Mouse (Mus musculus) forebrain, embryonic 10.5 days (tissue): ENCODE measurements around the gene Galnt17. TPM values are rescaled to one million over a fixed set of nuclear protein-coding genes. Genes with fewer than 3 reads are reported as not detected.

Experiments used
- DNase-seq: peaks from one replicate; pipeline ENCODE4 v3.0.0-alpha.2; 2017; ENCODE audit warnings: low spot score; ENCODE audit errors: extremely low spot score
- H3K27ac ChIP-seq: fragments of 300-500 bp; sonication (generic); 2 replicates; pipeline ENCODE4 v1.5.1; 2016; ENCODE audit warnings: mild to moderate bottlenecking
- H3K27me3 ChIP-seq: fragments of 300-500 bp; sonication (generic); 2 replicates; pipeline ENCODE4 v1.6.1; 2016; ENCODE audit warnings: mild to moderate bottlenecking; ENCODE audit not compliant: poor library complexity, severe bottlenecking
- H3K36me3 ChIP-seq: fragments of 300-500 bp; sonication (generic); replicated peaks from 2 replicates; pipeline ENCODE4 v1.6.1; 2016; ENCODE audit warnings: mild to moderate bottlenecking, moderate library complexity
- H3K4me1 ChIP-seq: fragments of 300-500 bp; sonication (generic); 2 replicates; pipeline ENCODE4 v1.6.1; 2016
- H3K4me3 ChIP-seq: fragments of 300-500 bp; sonication (generic); 2 replicates; pipeline ENCODE4 v1.5.1; 2016; ENCODE audit warnings: mild to moderate bottlenecking, moderate library complexity
- H3K9me3 ChIP-seq: fragments of 300-500 bp; sonication (generic); 2 replicates; pipeline ENCODE4 v1.6.1; 2016; ENCODE audit warnings: mild to moderate bottlenecking, moderate library complexity
- WGBS: fragments of 180-500 bp; shearing (Covaris S2); methylation state at CpG from one replicate; pipeline ENCODE4 v1.1.7; 2016; 5-methylcytosine and 5-hydroxymethylcytosine counted together
- polyA plus RNA-seq: library from polyadenylated mRNA; unstranded; fragments of >200 nt; fragmentation: Nextera tagmentation; extraction: Ambion mirVana; gene quantifications from 2 replicates; pipeline ENCODE4 v1.2.1, GENCODE M21; 2016

The Galnt17 gene
- polyA plus RNA-seq, 1 experiment from 2014 or later = 0.98 TPM

DNA sequence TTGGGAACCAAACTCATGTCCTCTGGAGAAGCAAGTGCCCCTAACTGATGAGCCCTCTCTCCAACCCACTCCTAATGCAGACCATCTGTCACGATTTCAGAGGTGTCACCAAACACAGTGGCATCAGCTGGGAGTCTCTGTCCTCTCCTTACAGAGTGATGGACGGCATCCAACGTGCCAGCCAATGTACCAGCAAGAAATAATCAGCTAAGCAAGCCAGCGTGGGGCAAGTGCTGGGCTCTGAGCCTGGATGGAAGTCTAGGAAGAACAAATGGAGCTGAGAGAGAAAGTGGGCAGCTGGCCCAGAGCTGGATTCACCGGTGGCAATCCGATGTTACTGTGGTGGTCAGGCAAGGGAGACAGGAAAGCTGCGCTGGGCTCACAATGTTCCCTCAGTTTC lies 301.1 kb downstream of the Galnt17 start:
- no peaks in the 10 kb centered on the region for H3K27me3 ChIP-seq
- no peak overlapping the region for H3K4me3 ChIP-seq
- no peak overlapping the region for H3K27ac ChIP-seq
- no peak for DNase-seq
- H3K9me3 ChIP-seq = no peaks in the 10 kb centered on the region
- no peaks in the 10 kb centered on the region for H3K36me3 ChIP-seq
- whole genome bisulfite sequencing = 85% methylated on average over 7 of the region's 7 CpGs
- no peaks in the 10 kb centered on the region for H3K4me1 ChIP-seq

DNA sequence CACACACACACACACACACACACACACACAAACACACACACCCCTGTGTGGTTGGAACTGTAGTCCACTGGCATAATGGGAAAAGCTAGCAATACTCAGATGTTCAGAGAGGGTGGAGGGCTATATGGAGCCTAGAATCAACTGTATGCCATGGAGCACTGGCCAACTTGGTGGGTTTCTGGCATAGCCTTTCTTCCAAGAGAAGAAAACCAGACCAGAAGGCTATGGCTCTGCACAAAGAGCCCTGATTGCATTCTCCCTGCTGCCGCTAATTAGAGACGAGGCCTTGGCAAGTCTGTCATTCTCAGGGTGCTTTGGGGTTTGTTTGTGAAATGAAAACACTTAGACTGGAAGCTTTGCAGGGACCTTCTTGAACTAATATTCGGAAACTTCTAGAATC lies 301.8 kb downstream of the Galnt17 start:
- Histone ChIP-seq H3K36me3 (no peaks in the 10 kb centered on the region), H3K27me3 (no peaks in the 10 kb centered on the region), H3K4me3 (no peak overlapping the region), H3K27ac (no peak overlapping the region), H3K9me3 (no peaks in the 10 kb centered on the region), H3K4me1 (no peaks in the 10 kb centered on the region)
- DNase-seq = no peak
- 88% methylated on average over 3 of the region's 3 CpGs for WGBS

DNA sequence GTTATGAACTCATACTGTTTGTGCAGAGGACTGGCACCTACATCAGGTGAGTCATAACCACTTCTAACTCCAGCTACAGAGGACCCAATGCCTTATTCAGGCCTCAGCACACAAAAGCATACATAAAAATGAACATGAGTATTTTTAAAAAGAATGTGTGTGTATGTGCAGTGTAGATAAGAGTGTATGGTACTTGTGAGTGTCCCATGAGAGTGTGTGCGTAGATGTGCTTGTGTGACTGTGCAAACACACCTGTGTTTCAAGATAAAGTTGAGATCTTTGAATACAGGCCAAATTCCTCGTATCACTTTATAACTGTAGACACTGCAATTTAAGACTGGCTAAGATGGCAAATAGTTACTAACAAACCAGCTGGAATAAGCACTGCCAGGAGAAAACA lies 307.7 kb downstream of the Galnt17 start:
- DNase-seq = no peak
- no peak overlapping the region for H3K4me3 ChIP-seq
- H3K9me3 ChIP-seq = no peaks in the 10 kb centered on the region
- H3K27me3 ChIP-seq = no peaks in the 10 kb centered on the region
- WGBS = 93% methylated on average over 2 of the region's 2 CpGs
- H3K4me1 ChIP-seq = no peaks in the 10 kb centered on the region
- H3K27ac ChIP-seq = no peak overlapping the region
- H3K36me3 ChIP-seq = no peaks in the 10 kb centered on the region

DNA sequence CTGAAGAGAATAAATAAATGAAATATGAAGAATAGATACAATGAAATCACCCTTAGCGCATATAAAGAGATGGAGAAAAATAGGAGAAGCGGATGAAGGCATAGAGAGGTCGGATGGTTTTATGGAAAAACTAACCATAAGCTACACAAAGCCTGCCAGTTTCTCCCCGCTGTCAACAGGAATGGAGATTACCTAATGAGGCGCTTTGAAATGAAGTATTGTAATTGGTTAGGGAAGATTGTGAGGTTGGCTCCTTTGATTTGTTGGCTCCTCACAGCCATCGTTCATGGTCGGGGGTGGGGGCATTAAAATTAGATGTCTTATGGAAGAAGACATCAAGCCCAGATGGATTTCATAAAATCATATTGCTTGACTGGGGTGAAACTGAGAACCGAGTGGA lies 329.0 kb downstream of the Galnt17 start:
- H3K9me3 ChIP-seq = no peaks in the 10 kb centered on the region; the same call in 1 of the 2 replicates
- H3K27ac ChIP-seq = no peak overlapping the region
- no peak for DNase-seq
- H3K4me3 ChIP-seq = no peak overlapping the region
- WGBS = 89% methylated on average over 8 of the region's 8 CpGs
- H3K4me1 ChIP-seq = no peaks in the 10 kb centered on the region
- H3K36me3 ChIP-seq = no peaks in the 10 kb centered on the region
- no peaks in the 10 kb centered on the region for H3K27me3 ChIP-seq

DNA sequence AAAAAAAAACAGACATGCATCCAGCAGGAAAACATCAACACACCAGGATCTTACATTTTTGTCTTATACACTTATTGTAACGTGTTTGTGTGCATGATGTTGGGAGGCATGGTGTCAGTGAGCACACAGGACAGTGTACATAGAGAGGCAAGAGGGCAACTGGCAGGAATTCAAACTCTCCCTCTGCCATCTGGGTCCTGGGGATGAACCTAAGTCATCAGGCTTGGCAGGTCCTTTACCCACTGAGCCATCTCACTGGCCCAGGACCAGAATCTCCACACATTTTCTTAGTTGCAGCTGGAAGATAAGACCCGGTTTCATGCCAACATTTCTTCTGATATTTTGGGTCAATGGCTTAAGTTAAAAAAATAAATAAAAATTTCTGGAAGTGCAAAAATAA lies 329.4 kb downstream of the Galnt17 start:
- 77% methylated on average over 2 of the region's 2 CpGs for WGBS
- Histone ChIP-seq H3K9me3 (no peaks in the 10 kb centered on the region; the same call in 1 of the 2 replicates), H3K4me3 (no peak overlapping the region), H3K27ac (no peak overlapping the region), H3K27me3 (no peaks in the 10 kb centered on the region), H3K4me1 (no peaks in the 10 kb centered on the region), H3K36me3 (no peaks in the 10 kb centered on the region)
- DNase-seq = no peak

DNA sequence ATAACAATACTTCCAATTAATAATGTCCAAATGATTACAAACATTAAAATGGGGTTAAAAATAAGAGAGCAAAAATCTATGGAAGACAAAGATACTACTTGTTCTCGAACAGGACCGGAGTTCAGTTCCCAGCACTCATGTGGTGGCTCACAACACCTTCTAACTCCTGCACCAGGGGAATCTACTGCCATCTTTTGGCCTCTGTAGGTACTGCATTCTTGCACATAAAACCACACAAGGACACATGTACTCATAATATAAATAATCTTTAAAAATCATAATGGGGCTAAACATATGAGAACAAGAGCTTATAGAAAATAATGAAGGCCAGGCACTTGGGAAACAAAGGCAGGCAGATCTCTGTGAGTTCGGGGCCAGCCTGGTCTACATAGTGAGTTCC lies 330.3 kb downstream of the Galnt17 start:
- 95% methylated on average over 3 of the region's 3 CpGs for WGBS
- Histone ChIP-seq H3K36me3 (no peaks in the 10 kb centered on the region), H3K27ac (no peak overlapping the region), H3K9me3 (no peaks in the 10 kb centered on the region; the same call in 1 of the 2 replicates), H3K4me3 (no peak overlapping the region), H3K4me1 (no peaks in the 10 kb centered on the region), H3K27me3 (no peaks in the 10 kb centered on the region)
- DNase-seq = no peak

DNA sequence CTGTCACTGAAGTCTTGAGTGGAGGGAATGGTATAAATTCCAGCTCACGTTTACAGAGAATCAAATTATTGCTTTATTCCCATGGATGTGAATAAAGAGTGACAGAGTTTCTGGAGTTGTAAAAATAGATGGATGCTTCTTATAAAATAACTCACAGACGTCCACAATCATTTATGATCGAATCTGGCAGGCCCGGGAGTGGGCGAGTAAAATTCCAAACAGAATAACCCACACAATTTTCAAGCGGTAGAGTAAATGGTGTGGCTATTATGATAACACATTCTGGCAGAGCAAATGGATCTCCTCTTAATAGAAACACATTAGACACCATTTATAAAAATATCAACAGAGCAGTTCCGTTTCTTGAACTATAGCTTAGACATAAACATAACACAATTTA lies 355.9 kb downstream of the Galnt17 start:
- H3K4me3 ChIP-seq = no peak overlapping the region
- WGBS = 94% methylated on average over 7 of the region's 7 CpGs
- DNase-seq = no peak
- H3K9me3 ChIP-seq = peaks cover 7% of the 10 kb centered on the region; the same call in 1 of the 2 replicates
- no peaks in the 10 kb centered on the region for H3K27me3 ChIP-seq
- peaks cover 8% of the 10 kb centered on the region for H3K4me1 ChIP-seq
- H3K27ac ChIP-seq = no peak overlapping the region
- no peaks in the 10 kb centered on the region for H3K36me3 ChIP-seq

DNA sequence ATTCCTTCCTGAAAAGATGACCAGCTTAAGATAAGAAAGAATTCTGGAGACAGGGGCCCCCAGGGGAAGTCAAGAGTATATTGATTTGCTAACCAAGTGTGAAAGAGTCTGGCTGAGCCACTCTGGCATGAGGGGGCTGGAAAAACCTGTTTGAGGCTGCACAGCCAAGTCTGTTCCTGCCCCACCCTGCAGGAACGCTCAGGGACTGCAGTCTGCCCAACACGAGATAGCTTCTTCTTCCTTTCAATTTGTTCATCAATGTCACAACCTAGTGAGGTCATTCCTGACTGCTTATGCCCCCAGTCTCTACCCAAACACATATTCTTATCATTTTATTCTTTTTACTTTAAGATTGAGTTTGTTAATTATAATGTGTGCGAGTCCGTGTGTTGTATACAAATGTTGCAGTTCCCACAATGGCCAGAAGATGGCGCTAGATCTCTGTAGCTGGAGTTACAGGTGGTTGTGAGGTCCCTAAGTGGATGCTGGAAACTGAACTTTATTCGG lies 357.4 kb downstream of the Galnt17 start:
- peaks cover 8% of the 10 kb centered on the region for H3K4me1 ChIP-seq
- peaks cover 7% of the 10 kb centered on the region; the same call in 1 of the 2 replicates for H3K9me3 ChIP-seq
- H3K36me3 ChIP-seq = no peaks in the 10 kb centered on the region
- no peaks in the 10 kb centered on the region for H3K27me3 ChIP-seq
- H3K27ac ChIP-seq = peak overlapping the region; percentile 53
- peak; percentile 17 for DNase-seq
- WGBS = 44% methylated on average over 6 of the region's 6 CpGs
- H3K4me3 ChIP-seq = no peak overlapping the region

DNA sequence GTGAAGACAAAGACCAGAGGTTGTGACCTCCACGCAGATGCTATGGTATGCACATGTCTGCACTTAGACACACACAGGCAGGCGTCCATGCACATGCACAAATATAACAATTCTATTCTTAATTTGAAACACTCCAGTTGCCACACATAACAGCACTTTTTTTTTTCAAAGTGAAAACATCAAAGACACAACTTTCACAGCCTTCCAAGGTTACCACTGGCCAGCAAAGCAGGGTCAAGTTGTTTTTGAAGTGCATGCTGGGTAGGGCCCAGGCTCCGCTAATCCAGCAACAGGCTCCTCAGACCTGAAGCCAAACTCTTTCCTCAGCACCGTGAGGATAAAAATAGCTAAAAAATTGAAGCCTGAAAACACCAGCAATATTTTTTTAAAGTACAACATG lies 357.9 kb downstream of the Galnt17 start:
- Histone ChIP-seq H3K27me3 (no peaks in the 10 kb centered on the region), H3K9me3 (peaks cover 7% of the 10 kb centered on the region; the same call in 1 of the 2 replicates), H3K27ac (peak overlapping the region; percentile 53), H3K4me1 (peaks cover 8% of the 10 kb centered on the region), H3K4me3 (no peak overlapping the region), H3K36me3 (no peaks in the 10 kb centered on the region)
- 40% methylated on average over 4 of the region's 4 CpGs for WGBS
- DNase-seq = peak; percentile 25

DNA sequence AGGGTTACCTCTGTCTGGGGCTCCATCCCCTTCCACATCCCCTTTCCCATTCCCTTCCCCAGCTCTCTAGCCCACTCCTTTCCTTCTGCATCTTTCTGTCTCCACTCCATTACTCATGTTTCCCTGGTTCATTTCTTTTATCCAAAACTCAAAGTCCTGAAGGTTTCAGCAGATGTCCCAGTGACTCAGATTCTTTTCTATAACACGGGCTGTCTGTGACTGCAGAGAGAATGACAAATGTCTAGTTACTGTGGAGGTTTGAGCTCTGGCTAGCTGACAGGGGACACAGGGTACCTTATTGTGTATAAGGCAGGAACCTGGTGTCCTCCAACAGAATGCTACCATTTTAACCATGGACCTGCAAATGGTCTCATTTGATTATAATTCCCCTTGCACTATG lies 358.6 kb downstream of the Galnt17 start:
- DNase-seq = no peak
- Histone ChIP-seq H3K4me1 (peaks cover 8% of the 10 kb centered on the region), H3K36me3 (no peaks in the 10 kb centered on the region), H3K4me3 (no peak overlapping the region), H3K27ac (no peak overlapping the region; the same call in 1 of the 2 replicates), H3K27me3 (no peaks in the 10 kb centered on the region), H3K9me3 (peaks cover 7% of the 10 kb centered on the region; the same call in 1 of the 2 replicates)
- 83% methylated on average over 1 of the region's 1 CpGs for WGBS

DNA sequence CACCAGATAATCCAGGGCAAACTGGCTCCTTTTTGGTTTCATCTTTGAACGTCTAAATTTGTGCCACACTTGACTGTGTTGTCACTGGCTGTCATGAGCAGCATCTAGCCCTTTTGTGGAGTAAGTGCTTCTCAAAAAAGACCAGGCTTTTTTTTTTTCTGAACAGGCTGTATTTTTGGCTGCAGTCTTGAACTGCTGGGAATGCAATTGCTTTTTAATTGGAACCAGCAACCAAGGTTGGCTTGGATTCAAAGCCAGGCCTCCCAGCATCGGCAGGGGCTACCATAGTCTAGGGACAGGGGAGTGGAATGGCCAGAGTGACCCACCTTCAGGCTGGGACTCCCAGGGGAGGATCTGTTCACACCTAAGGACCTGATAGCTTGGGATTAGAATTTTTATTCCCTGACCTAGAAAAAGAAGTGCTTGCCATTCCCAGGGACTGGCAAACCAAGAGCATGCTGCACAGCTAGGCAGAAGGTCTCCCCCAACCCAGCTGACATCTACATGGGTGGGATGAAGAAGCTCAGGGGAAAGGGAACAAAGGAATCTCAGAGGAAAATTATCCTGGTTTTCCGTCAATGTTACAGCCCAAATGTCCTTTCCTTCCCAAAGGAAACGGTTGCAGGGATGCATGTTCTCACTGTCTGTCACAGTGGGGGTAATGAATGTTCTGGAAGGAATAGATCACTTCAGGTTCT lies 369.2 kb downstream of the Galnt17 start:
- Histone ChIP-seq H3K4me3 (no peak overlapping the region), H3K27ac (peak overlapping the region; percentile 76), H3K9me3 (no peaks in the 10 kb centered on the region), H3K4me1 (peaks cover 29% of the 10 kb centered on the region), H3K27me3 (peaks cover 48% of the 10 kb centered on the region), H3K36me3 (no peaks in the 10 kb centered on the region)
- WGBS = 32% methylated on average over 4 of the region's 4 CpGs
- no peak for DNase-seq

DNA sequence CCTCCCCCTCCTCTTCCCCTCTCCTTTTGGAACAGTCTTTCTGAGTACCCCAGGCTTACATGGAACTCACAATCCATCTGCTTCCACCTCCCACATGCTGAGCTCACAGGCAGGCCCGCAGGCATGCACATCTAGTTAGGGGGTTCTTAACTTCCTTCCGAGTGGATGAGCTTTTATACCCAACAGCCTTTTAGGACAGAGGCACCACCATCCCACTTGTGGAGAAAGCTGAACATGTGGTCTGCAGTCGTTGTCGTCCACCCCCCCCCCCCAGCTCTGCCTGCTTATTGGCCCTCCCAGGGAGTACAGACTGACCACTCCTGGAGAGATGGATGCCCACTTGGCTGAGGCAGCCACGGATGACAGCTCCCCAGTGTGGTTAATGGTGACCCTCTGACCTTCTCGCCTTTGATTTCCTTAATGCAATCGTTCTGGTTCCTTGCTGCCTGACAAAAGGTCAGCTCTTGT lies 370.0 kb downstream of the Galnt17 start:
- peaks cover 29% of the 10 kb centered on the region for H3K4me1 ChIP-seq
- no peaks in the 10 kb centered on the region for H3K9me3 ChIP-seq
- H3K27me3 ChIP-seq = peaks cover 48% of the 10 kb centered on the region
- peak; percentile 73 for DNase-seq
- H3K36me3 ChIP-seq = no peaks in the 10 kb centered on the region
- WGBS = 2% methylated on average over 7 of the region's 7 CpGs
- peak overlapping the region; percentile 76 for H3K27ac ChIP-seq
- H3K4me3 ChIP-seq = no peak overlapping the region

DNA sequence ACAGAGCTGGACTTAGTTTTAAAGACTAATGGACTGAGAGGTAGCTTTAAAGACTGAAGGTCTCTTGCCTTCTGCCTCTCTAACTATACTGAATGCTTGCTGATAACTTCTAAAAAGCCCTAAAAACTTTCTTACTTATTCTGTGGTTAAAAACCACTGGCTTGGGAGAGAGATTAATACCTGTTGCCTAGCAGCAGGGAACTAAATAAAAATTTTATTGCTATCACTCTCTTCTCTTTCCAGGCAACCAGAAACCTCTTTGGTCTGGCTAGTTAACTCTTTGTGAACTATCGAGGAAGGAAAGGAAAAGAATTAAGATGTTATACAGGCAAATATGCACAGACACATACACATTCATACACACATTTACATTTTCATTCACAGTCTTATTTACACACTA lies 377.3 kb downstream of the Galnt17 start:
- Histone ChIP-seq H3K27ac (no peak overlapping the region), H3K9me3 (peaks cover 6% of the 10 kb centered on the region; the same call in 1 of the 2 replicates), H3K4me3 (no peak overlapping the region), H3K4me1 (peaks cover 5% of the 10 kb centered on the region; the same call in 1 of the 2 replicates), H3K27me3 (no peaks in the 10 kb centered on the region), H3K36me3 (no peaks in the 10 kb centered on the region)
- no peak for DNase-seq
- 83% methylated on average over 1 of the region's 1 CpGs for WGBS
